Mouse (Mus musculus) forebrain, embryonic 10.5 days (tissue): ENCODE measurements at regions not wholly inside any gene's neighbourhood (a gene's known extent, or its start where the extent isn't known, plus 50 kb on each side); places are given as distances from the start of the nearest gene placed in this dataset.
A peak's percentile ranks its signal among the peaks of the same experiment; 100 is the strongest.

ENCODE experiments used
- DNase-seq: peaks from one replicate; pipeline ENCODE4 v3.0.0-alpha.2; 2017; ENCODE audit warnings: low spot score; ENCODE audit errors: extremely low spot score
- H3K27ac ChIP-seq: fragments of 300-500 bp; sonication (generic); 2 replicates; pipeline ENCODE4 v1.5.1; 2016; ENCODE audit warnings: mild to moderate bottlenecking
- H3K27me3 ChIP-seq: fragments of 300-500 bp; sonication (generic); 2 replicates; pipeline ENCODE4 v1.6.1; 2016; ENCODE audit warnings: mild to moderate bottlenecking; ENCODE audit not compliant: poor library complexity, severe bottlenecking
- H3K36me3 ChIP-seq: fragments of 300-500 bp; sonication (generic); replicated peaks from 2 replicates; pipeline ENCODE4 v1.6.1; 2016; ENCODE audit warnings: mild to moderate bottlenecking, moderate library complexity
- H3K4me1 ChIP-seq: fragments of 300-500 bp; sonication (generic); 2 replicates; pipeline ENCODE4 v1.6.1; 2016
- H3K4me3 ChIP-seq: fragments of 300-500 bp; sonication (generic); 2 replicates; pipeline ENCODE4 v1.5.1; 2016; ENCODE audit warnings: mild to moderate bottlenecking, moderate library complexity
- H3K9me3 ChIP-seq: fragments of 300-500 bp; sonication (generic); 2 replicates; pipeline ENCODE4 v1.6.1; 2016; ENCODE audit warnings: mild to moderate bottlenecking, moderate library complexity
- WGBS: fragments of 180-500 bp; shearing (Covaris S2); methylation state at CpG from one replicate; pipeline ENCODE4 v1.1.7; 2016; 5-methylcytosine and 5-hydroxymethylcytosine counted together

GRCm38 (mm10) chr10:66943875-66944274, 152.1 kb upstream of the Jmjd1c start:
- no peak for DNase-seq

GRCm38 (mm10) chr10:66946161-66946560, 149.8 kb upstream of the Jmjd1c start:
- Histone ChIP-seq H3K36me3 (no peaks in the 10 kb centered on the region), H3K27me3 (no peaks in the 10 kb centered on the region), H3K27ac (no peak overlapping the region), H3K9me3 (no peaks in the 10 kb centered on the region), H3K4me3 (no peak overlapping the region), H3K4me1 (no peaks in the 10 kb centered on the region)
- WGBS, result 89% methylated on average over 2 of the region's 2 CpGs
- no peak for DNase-seq

More at GRCm38 (mm10) chr10:66943875-66944274, 152.1 kb upstream of the Jmjd1c start:
- Histone ChIP-seq H3K9me3 (no peaks in the 10 kb centered on the region), H3K27ac (no peak overlapping the region), H3K36me3 (no peaks in the 10 kb centered on the region), H3K27me3 (no peaks in the 10 kb centered on the region), H3K4me3 (no peak overlapping the region), H3K4me1 (no peaks in the 10 kb centered on the region)
- WGBS, result 83% methylated on average over 5 of the region's 5 CpGs

GRCm38 (mm10) chr10:66948329-66948728, 147.6 kb upstream of the Jmjd1c start:
- no peak overlapping the region for H3K4me3 ChIP-seq
- no peak for DNase-seq
- no peaks in the 10 kb centered on the region for H3K4me1 ChIP-seq
- no peak overlapping the region for H3K27ac ChIP-seq
- 93% methylated on average over 2 of the region's 2 CpGs for WGBS
- H3K9me3 ChIP-seq, result no peaks in the 10 kb centered on the region
- no peaks in the 10 kb centered on the region for H3K27me3 ChIP-seq
- no peaks in the 10 kb centered on the region for H3K36me3 ChIP-seq

GRCm38 (mm10) chr10:66950441-66950840, 145.5 kb upstream of the Jmjd1c start:
- 90% methylated on average over 4 of the region's 4 CpGs for WGBS

GRCm38 (mm10) chr10:66951231-66951822, 144.6 kb upstream of the Jmjd1c start:
- WGBS, result 90% methylated on average over 8 of the region's 8 CpGs
- H3K36me3 ChIP-seq, result no peaks in the 10 kb centered on the region
- H3K27ac ChIP-seq, result no peak overlapping the region
- peaks cover 13% of the 10 kb centered on the region for H3K4me1 ChIP-seq
- DNase-seq, result no peak
- no peak overlapping the region for H3K4me3 ChIP-seq
- no peaks in the 10 kb centered on the region for H3K27me3 ChIP-seq
- H3K9me3 ChIP-seq, result no peaks in the 10 kb centered on the region

More at GRCm38 (mm10) chr10:66950441-66950840, 145.5 kb upstream of the Jmjd1c start:
- no peak for DNase-seq
- Histone ChIP-seq H3K9me3 (no peaks in the 10 kb centered on the region), H3K4me3 (no peak overlapping the region), H3K36me3 (no peaks in the 10 kb centered on the region), H3K27me3 (no peaks in the 10 kb centered on the region), H3K27ac (no peak overlapping the region), H3K4me1 (peaks cover 5% of the 10 kb centered on the region)

- H3K27me3 ChIP-seq, result no peaks in the 10 kb centered on the region
- no peak for DNase-seq
- WGBS, result 86% methylated on average over 9 of the region's 9 CpGs
- H3K27ac ChIP-seq, result no peak overlapping the region
- H3K9me3 ChIP-seq, result no peaks in the 10 kb centered on the region
- no peak overlapping the region for H3K4me3 ChIP-seq
- no peaks in the 10 kb centered on the region for H3K36me3 ChIP-seq
- peaks cover 19% of the 10 kb centered on the region for H3K4me1 ChIP-seq
Observed at GRCm38 (mm10) chr10:66951935-66952334, 144.0 kb upstream of the Jmjd1c start.

- Histone ChIP-seq H3K27ac (no peak overlapping the region), H3K4me1 (peaks cover 19% of the 10 kb centered on the region), H3K27me3 (no peaks in the 10 kb centered on the region), H3K9me3 (no peaks in the 10 kb centered on the region), H3K4me3 (no peak overlapping the region), H3K36me3 (no peaks in the 10 kb centered on the region)
- WGBS, result 88% methylated on average over 10 of the region's 10 CpGs
- DNase-seq, result no peak
Observed at GRCm38 (mm10) chr10:66953248-66953975, 142.5 kb upstream of the Jmjd1c start.

GRCm38 (mm10) chr10:66953976-66954505, 141.9 kb upstream of the Jmjd1c start:
- H3K27me3 ChIP-seq, result no peaks in the 10 kb centered on the region
- H3K27ac ChIP-seq, result no peak overlapping the region
- no peak for DNase-seq
- H3K4me1 ChIP-seq, result peaks cover 19% of the 10 kb centered on the region
- no peaks in the 10 kb centered on the region for H3K9me3 ChIP-seq
- WGBS, result 81% methylated on average over 4 of the region's 4 CpGs
- no peaks in the 10 kb centered on the region for H3K36me3 ChIP-seq
- H3K4me3 ChIP-seq, result no peak overlapping the region

- H3K36me3 ChIP-seq, result no peaks in the 10 kb centered on the region
- peaks cover 19% of the 10 kb centered on the region for H3K4me1 ChIP-seq
- H3K9me3 ChIP-seq, result no peaks in the 10 kb centered on the region
- H3K4me3 ChIP-seq, result no peak overlapping the region
- no peak for DNase-seq
- 76% methylated on average over 5 of the region's 5 CpGs for WGBS
- H3K27ac ChIP-seq, result peak overlapping the region; percentile 15; the same call in 1 of the 2 replicates
- no peaks in the 10 kb centered on the region for H3K27me3 ChIP-seq
Observed at GRCm38 (mm10) chr10:66955430-66955829, 140.5 kb upstream of the Jmjd1c start.

- no peak for DNase-seq
- no peak overlapping the region for H3K27ac ChIP-seq
- no peaks in the 10 kb centered on the region for H3K9me3 ChIP-seq
- no peak overlapping the region for H3K4me3 ChIP-seq
- peaks cover 19% of the 10 kb centered on the region for H3K4me1 ChIP-seq
- no peaks in the 10 kb centered on the region for H3K36me3 ChIP-seq
- WGBS, result 90% methylated on average over 4 of the region's 4 CpGs
- no peaks in the 10 kb centered on the region for H3K27me3 ChIP-seq
Observed at GRCm38 (mm10) chr10:66956619-66957018, 139.3 kb upstream of the Jmjd1c start.

GRCm38 (mm10) chr10:66957373-66957772, 138.6 kb upstream of the Jmjd1c start:
- H3K4me1 ChIP-seq, result peaks cover 19% of the 10 kb centered on the region
- no peak overlapping the region for H3K27ac ChIP-seq
- no peaks in the 10 kb centered on the region for H3K9me3 ChIP-seq
- no peaks in the 10 kb centered on the region for H3K27me3 ChIP-seq
- H3K4me3 ChIP-seq, result no peak overlapping the region
- WGBS, result 91% methylated on average over 4 of the region's 4 CpGs
- no peaks in the 10 kb centered on the region for H3K36me3 ChIP-seq
- DNase-seq, result no peak
